Mouse (Mus musculus) central nervous system, embryonic 14 days (tissue): ENCODE results near the gene Olfr887. TPM values are rescaled to one million over a fixed set of nuclear protein-coding genes. Genes with fewer than 3 reads are reported as not detected.

Experiments
- polyA plus RNA-seq: library from polyadenylated mRNA; depleted of rRNA; stranded (reverse); fragments of >200 nt; gene quantifications from 2 replicates; pipeline ENCODE4 v1.2.3, GENCODE M21; 2012; rRNA removed

The Olfr887 gene
- polyA plus RNA-seq: not detected in 2 replicates

DNA sequence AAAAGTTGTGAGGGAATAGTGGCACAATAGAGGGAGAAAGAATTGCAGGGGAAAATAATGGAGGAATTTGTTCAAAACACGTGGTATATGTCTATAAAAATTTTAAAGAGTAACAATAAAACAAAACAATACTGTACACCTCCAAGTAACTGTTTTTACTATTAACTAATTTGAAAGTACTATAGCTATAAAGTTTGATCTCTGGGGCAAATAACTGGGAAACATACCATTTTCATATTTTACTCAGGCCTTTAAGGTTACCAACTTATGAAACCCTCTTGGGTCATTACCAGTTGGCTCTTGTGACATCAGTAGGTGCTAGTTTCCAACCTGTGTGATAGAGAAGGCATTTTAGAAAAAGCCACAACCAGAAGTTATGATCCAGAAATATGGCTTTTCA, at the start of gene Olfr887:
Gene Olfr887 (plus strand): TSS at position 301 of the 400 bp plus-strand sequence.

DNA sequence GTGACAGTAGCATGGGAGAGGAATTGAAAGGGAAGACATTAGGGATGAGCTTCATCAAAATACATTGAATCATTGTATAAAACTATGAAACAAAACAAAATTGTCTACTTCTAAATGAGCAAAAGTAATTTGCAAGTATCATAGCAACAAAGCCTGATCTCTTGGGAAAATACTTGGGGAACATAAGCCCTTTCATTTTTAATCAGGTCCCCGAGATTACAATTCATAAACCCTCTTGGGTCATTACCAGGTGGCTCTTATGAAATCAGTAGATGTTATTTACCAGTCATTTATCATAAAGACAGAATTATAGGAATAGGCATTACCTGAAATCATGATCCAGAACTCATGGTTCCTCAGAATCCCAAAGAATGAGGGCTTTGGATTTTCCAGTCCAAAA, 37.6 kb upstream of the Olfr887 start, which contains the start of gene Olfr884:
Gene Olfr884 (plus strand): TSS at position 301 of the 400 bp plus-strand sequence.

GRCm38 (mm10) chr9:38061022-38061421, 22.9 kb upstream of the Olfr887 start, which contains the start of gene Olfr885:
Gene Olfr885 (plus strand): TSS chr9:38061322.

DNA sequence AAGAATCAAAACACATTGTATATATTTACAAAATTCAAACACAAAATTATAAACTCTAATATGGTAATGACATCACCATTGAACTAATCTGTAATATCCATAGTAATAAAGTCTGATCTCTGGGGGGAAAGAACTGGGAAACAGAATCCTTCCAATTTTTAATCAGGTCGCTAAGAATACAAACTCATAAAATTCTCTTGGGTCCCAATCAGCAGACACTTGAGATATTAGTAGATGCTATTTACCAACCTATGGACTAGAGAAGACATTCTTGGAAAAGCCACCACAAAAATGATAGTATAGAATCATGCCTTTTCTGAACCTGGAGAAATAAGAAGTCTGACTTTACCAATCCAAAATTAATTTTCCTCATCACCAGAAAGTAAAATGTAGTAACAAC, 24.0 kb downstream of the Olfr887 start, which contains the start of gene Olfr888:
Gene Olfr888 (plus strand): TSS at position 301 of the 400 bp plus-strand sequence.

GRCm38 (mm10) chr9:38114898-38115297, 31.0 kb downstream of the Olfr887 start, which contains the start of gene Olfr889:
Gene Olfr889 (plus strand): TSS chr9:38115198.

Other genes with a start within 250 kb of the Olfr887 start
- not detected in 2 replicates for gene Olfr877, start 229.8 kb upstream of the Olfr887 start, polyA plus RNA-seq
- not detected in 2 replicates for gene Olfr145, start 187.3 kb upstream of the Olfr887 start, polyA plus RNA-seq
- not detected in 2 replicates for gene Olfr878, start 166.2 kb upstream of the Olfr887 start, polyA plus RNA-seq
- not detected in 2 replicates for gene Olfr881, start 92.2 kb upstream of the Olfr887 start, polyA plus RNA-seq
- not detected in 2 replicates for gene Olfr883, start 58.3 kb upstream of the Olfr887 start, polyA plus RNA-seq
- not detected in 2 replicates for gene Olfr884, start 37.5 kb upstream of the Olfr887 start, polyA plus RNA-seq
- gene Olfr885, start 22.8 kb upstream of the Olfr887 start, polyA plus RNA-seq: not detected in 2 replicates
- gene Olfr888, start 24.1 kb downstream of the Olfr887 start, polyA plus RNA-seq: not detected in 2 replicates
- not detected in 2 replicates for gene Olfr889, start 31.1 kb downstream of the Olfr887 start, polyA plus RNA-seq
- gene Olfr890, start 58.4 kb downstream of the Olfr887 start, polyA plus RNA-seq: not detected in 2 replicates
- not detected in 2 replicates for gene Olfr891, start 96.7 kb downstream of the Olfr887 start, polyA plus RNA-seq
- gene Olfr893, start 124.3 kb downstream of the Olfr887 start, polyA plus RNA-seq: not detected in 2 replicates
- gene Olfr894, start 134.0 kb downstream of the Olfr887 start, polyA plus RNA-seq: not detected in 2 replicates
- not detected in 2 replicates for gene Olfr143, start 168.7 kb downstream of the Olfr887 start, polyA plus RNA-seq
- not detected in 2 replicates for gene Olfr895, start 183.8 kb downstream of the Olfr887 start, polyA plus RNA-seq
- gene Olfr896-ps1, start 207.0 kb downstream of the Olfr887 start, polyA plus RNA-seq: not detected in 2 replicates
- gene Olfr25, start 245.0 kb downstream of the Olfr887 start, polyA plus RNA-seq: not detected in 2 replicates